Mouse (Mus musculus) naive thymus-derived CD4-positive, alpha-beta T cell, adult 2 months (primary cell): Measurements from ENCODE around the gene Mrpl53.
A peak's percentile ranks its signal among the peaks of the same experiment; 100 is the strongest.

Experiments used
- DNase-seq: peaks from one replicate; pipeline ENCODE4 v3.0.0-alpha.2; 2011; ENCODE audit warnings: low read depth

Mrpl53 gene

GRCm38 (mm10) chr6:83151721-83152120 lies 42.9 kb downstream of the Mrpl53 start:
- no peak for DNase-seq

GRCm38 (mm10) chr6:83153038-83153437 lies 44.2 kb downstream of the Mrpl53 start:
- DNase-seq: no peak

GRCm38 (mm10) chr6:83153485-83153884 lies 44.6 kb downstream of the Mrpl53 start:
- no peak for DNase-seq

GRCm38 (mm10) chr6:83155552-83156238 lies 46.9 kb downstream of the Mrpl53 start:
- peak; percentile 27 for DNase-seq

GRCm38 (mm10) chr6:83156259-83156684 lies 47.4 kb downstream of the Mrpl53 start, which contains the start of the genes Wdr54 and 1700003E16Rik:
TSS of gene Wdr54 (minus strand) at chr6:83156397.
TSS of gene 1700003E16Rik (plus strand) at chr6:83156404.
- DNase-seq: peak; percentile 61

GRCm38 (mm10) chr6:83159456-83159855 lies 50.6 kb downstream of the Mrpl53 start:
- peak; percentile 81 for DNase-seq
